Mouse (Mus musculus): ENCODE measurements around the gene Ets1. TPM values are rescaled to one million over a fixed set of nuclear protein-coding genes. Genes with fewer than 3 reads are reported as not detected.

Ets1 gene
- polyA plus RNA-seq, 1 experiment: 0.06 TPM

DNA sequence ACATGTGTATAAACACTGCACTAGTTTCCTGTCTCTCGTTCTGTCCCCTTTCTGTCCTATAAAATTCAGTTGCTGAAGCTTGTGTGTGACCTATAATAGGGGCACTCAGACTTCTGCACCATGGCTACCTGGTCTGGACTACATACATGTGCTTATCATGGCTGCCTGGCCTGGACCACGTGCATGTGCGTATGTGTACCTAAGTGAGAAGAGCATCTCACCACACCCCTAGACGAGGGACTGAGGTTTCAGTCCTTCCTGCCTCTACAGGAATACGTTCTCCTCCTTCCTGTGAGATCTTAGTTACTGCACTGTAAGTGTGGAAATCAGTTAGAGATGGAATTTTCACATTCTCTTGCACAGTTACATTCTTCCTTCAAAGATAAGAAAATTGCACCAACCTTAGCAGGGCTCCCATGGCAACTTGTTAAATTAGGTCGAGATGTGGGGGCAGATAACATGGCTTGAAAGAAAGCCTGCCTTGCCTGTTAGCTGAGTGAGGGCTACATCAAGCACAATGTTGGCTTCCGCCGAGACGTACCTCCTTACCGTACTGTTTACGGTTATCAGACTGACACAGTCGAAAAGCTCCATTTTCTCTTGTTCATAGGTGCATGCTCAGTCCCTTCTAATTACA lies 104.8 kb downstream of the Ets1 start:
- TF ChIP-seq GATA1 (IDR thresholded peaks at IDR 0.05; ENCODE audit: low read length) (no peak), TAL1 (IDR thresholded peaks at IDR 0.05; ENCODE audit: low read length) (no peak)
- Histone ChIP-seq H3K9me3 (ENCODE audit: control insufficient read depth, low read length) (no peaks in the 10 kb centered on the region), H3K4me1 (ENCODE audit: control insufficient read depth) (no peaks in the 10 kb centered on the region), H3K36me3 (ENCODE audit: control insufficient read depth) (no peaks in the 10 kb centered on the region), H3K27me3 (ENCODE audit: control insufficient read depth) (no peaks in the 10 kb centered on the region), H3K4me3 (replicated peaks) (no peak overlapping the region)

DNA sequence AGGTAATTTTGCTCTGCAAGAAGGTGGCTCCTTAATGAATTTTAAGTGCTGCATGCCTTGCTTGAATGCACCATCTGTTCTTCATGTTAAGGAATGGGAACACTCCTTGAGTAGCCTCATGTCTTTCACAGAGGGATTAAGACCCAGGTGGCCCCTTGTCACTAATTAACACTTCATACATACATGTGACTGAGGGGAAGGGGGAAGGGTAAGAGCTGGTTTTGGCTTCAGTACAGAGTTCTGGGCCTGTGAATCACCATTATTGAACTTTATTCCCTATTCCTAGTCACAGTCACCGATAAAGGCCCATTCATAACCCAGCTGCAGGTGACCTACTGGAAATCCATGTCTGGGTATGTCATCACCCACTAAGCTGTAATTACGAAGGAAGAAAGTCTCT lies 105.7 kb downstream of the Ets1 start:
- Histone ChIP-seq H3K27me3 (ENCODE audit: control insufficient read depth) (no peaks in the 10 kb centered on the region), H3K36me3 (ENCODE audit: control insufficient read depth) (no peaks in the 10 kb centered on the region), H3K4me3 (replicated peaks) (no peak overlapping the region), H3K4me1 (ENCODE audit: control insufficient read depth) (no peaks in the 10 kb centered on the region), H3K9me3 (ENCODE audit: control insufficient read depth, low read length) (no peaks in the 10 kb centered on the region)
- TF ChIP-seq GATA1 (IDR thresholded peaks at IDR 0.05; ENCODE audit: low read length) (no peak), TAL1 (IDR thresholded peaks at IDR 0.05; ENCODE audit: low read length) (no peak)

GRCm38 (mm10) chr9:32743157-32743556 lies 107.1 kb downstream of the Ets1 start:
- Histone ChIP-seq H3K9me3 (ENCODE audit: control insufficient read depth, low read length) (no peaks in the 10 kb centered on the region), H3K27me3 (ENCODE audit: control insufficient read depth) (no peaks in the 10 kb centered on the region), H3K4me1 (ENCODE audit: control insufficient read depth) (no peaks in the 10 kb centered on the region), H3K4me3 (replicated peaks) (no peak overlapping the region), H3K36me3 (ENCODE audit: control insufficient read depth) (no peaks in the 10 kb centered on the region)
- TF ChIP-seq GATA1 (IDR thresholded peaks at IDR 0.05; ENCODE audit: low read length) (no peak), TAL1 (IDR thresholded peaks at IDR 0.05; ENCODE audit: low read length) (no peak)

GRCm38 (mm10) chr9:32743642-32744161 lies 107.7 kb downstream of the Ets1 start:
- Histone ChIP-seq H3K27me3 (ENCODE audit: control insufficient read depth) (no peaks in the 10 kb centered on the region), H3K4me3 (replicated peaks) (no peak overlapping the region), H3K9me3 (ENCODE audit: control insufficient read depth, low read length) (no peaks in the 10 kb centered on the region), H3K4me1 (ENCODE audit: control insufficient read depth) (no peaks in the 10 kb centered on the region), H3K36me3 (ENCODE audit: control insufficient read depth) (no peaks in the 10 kb centered on the region)
- TF ChIP-seq TAL1 (IDR thresholded peaks at IDR 0.05; ENCODE audit: low read length): no peak
- no peak for TF ChIP-seq GATA1 (IDR thresholded peaks at IDR 0.05; ENCODE audit: low read length)

GRCm38 (mm10) chr9:32744288-32744687 lies 108.3 kb downstream of the Ets1 start:
- no peaks in the 10 kb centered on the region for H3K27me3 ChIP-seq (ENCODE audit: control insufficient read depth)
- no peak overlapping the region for H3K4me3 ChIP-seq (replicated peaks)
- H3K9me3 ChIP-seq (ENCODE audit: control insufficient read depth, low read length): no peaks in the 10 kb centered on the region
- no peaks in the 10 kb centered on the region for H3K36me3 ChIP-seq (ENCODE audit: control insufficient read depth)
- H3K4me1 ChIP-seq (ENCODE audit: control insufficient read depth): no peaks in the 10 kb centered on the region
- TF ChIP-seq TAL1 (IDR thresholded peaks at IDR 0.05; ENCODE audit: low read length) (no peak), GATA1 (IDR thresholded peaks at IDR 0.05; ENCODE audit: low read length) (no peak)

DNA sequence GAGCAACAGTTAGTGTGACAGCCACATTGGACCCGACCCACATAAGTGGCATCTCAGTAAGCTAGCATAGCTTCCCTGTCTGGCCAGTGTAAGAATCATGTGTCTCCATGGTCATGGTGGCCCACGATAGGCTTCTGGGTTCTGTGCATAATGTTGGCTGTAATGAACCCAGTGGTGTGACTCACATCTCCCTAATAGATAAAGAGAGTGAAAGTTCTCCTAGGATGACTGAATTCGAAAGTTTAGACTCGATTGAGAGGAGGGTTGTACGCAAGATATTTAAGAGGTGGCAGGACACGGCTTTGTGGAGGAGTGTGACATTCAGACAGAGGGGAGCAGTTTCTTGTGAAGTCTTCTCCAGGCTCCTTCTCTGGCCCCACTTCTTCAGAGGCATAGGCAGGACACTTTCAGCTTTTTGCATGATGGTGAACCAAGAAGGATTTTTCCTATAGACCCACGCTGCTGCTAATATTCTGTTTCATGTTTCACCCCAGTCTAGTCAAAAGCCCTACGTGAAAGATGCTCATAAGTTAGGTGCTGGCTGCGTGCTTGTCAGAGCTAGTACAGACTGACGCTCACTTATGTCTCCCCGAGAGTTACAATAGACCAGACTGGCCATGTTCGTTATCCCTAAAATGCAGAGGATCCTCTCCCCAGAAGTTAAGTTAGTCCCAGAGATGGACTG lies 109.2 kb downstream of the Ets1 start:
- Histone ChIP-seq H3K9me3 (ENCODE audit: control insufficient read depth, low read length) (no peaks in the 10 kb centered on the region), H3K36me3 (ENCODE audit: control insufficient read depth) (no peaks in the 10 kb centered on the region), H3K4me3 (replicated peaks) (no peak overlapping the region), H3K27me3 (ENCODE audit: control insufficient read depth) (no peaks in the 10 kb centered on the region), H3K4me1 (ENCODE audit: control insufficient read depth) (no peaks in the 10 kb centered on the region)
- TF ChIP-seq GATA1 (IDR thresholded peaks at IDR 0.05; ENCODE audit: low read length): no peak
- TF ChIP-seq TAL1 (IDR thresholded peaks at IDR 0.05; ENCODE audit: low read length): no peak

DNA sequence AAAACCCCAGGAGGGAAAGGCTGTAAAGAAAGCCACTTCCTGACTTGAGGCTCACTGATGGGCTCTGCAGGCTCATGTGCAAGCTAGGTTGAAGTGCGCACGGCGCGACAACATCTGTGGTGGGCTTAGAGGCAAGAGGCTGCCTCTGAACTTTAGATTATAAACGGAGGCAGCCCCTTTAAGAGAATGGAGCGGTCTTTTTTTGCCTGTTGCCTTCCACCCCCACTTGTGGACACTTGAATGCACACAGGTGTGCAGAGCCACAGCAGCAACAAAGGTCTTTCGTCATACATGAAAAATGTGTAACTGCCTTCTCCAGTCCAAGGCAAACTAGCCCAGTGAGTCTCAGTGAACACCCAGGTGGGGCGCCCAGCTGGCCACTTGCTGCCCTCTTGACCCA lies 110.0 kb downstream of the Ets1 start:
- TF ChIP-seq TAL1 (IDR thresholded peaks at IDR 0.05; ENCODE audit: low read length) (no peak), GATA1 (IDR thresholded peaks at IDR 0.05; ENCODE audit: low read length) (no peak)
- H3K36me3 ChIP-seq (ENCODE audit: control insufficient read depth): no peaks in the 10 kb centered on the region
- no peaks in the 10 kb centered on the region for H3K27me3 ChIP-seq (ENCODE audit: control insufficient read depth)

GRCm38 (mm10) chr9:32746615-32747014 lies 110.6 kb downstream of the Ets1 start:
- Histone ChIP-seq H3K4me1 (ENCODE audit: control insufficient read depth) (no peaks in the 10 kb centered on the region), H3K27me3 (ENCODE audit: control insufficient read depth) (no peaks in the 10 kb centered on the region), H3K36me3 (ENCODE audit: control insufficient read depth) (no peaks in the 10 kb centered on the region), H3K4me3 (replicated peaks) (no peak overlapping the region), H3K9me3 (ENCODE audit: control insufficient read depth, low read length) (no peaks in the 10 kb centered on the region)
- TF ChIP-seq TAL1 (IDR thresholded peaks at IDR 0.05; ENCODE audit: low read length) (no peak), GATA1 (IDR thresholded peaks at IDR 0.05; ENCODE audit: low read length) (no peak)

More for the DNA sequence above, 110.0 kb downstream of the Ets1 start:
- no peaks in the 10 kb centered on the region for H3K9me3 ChIP-seq (ENCODE audit: control insufficient read depth, low read length)
- no peaks in the 10 kb centered on the region for H3K4me1 ChIP-seq (ENCODE audit: control insufficient read depth)
- no peak overlapping the region for H3K4me3 ChIP-seq (replicated peaks)

DNA sequence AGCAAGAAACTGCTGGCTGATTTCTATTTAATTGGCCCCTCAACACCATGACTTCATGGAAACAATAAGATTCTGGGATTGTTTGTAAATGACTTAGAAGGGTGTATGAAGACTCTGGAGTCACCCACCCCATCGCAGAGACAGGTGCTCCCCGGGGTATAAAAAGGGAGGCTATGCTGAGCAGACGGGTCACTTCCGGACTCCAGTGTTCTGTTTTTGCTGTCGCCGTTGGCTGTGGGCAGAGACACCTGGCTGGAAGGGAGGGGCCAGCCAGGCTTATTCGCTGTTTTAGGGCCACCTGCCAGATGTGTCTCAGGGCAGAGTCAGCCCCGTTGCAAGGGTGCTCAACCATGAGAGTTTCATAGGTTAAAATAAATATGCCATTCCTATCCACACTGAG lies 111.6 kb downstream of the Ets1 start:
- Histone ChIP-seq H3K27me3 (ENCODE audit: control insufficient read depth) (no peaks in the 10 kb centered on the region), H3K36me3 (ENCODE audit: control insufficient read depth) (no peaks in the 10 kb centered on the region), H3K4me1 (ENCODE audit: control insufficient read depth) (no peaks in the 10 kb centered on the region), H3K4me3 (replicated peaks) (no peak overlapping the region), H3K9me3 (ENCODE audit: control insufficient read depth, low read length) (no peaks in the 10 kb centered on the region)
- TF ChIP-seq TAL1 (IDR thresholded peaks at IDR 0.05; ENCODE audit: low read length): no peak
- TF ChIP-seq GATA1 (IDR thresholded peaks at IDR 0.05; ENCODE audit: low read length): no peak
